Mouse (Mus musculus) left cerebral cortex, postnatal 10 days (tissue): ENCODE measurements around the gene Rbm20. TPM values are rescaled to one million over a fixed set of nuclear protein-coding genes. Genes with fewer than 3 reads are reported as not detected.
"Not testable (repeated sequence)": the region's sequence is repeated elsewhere in the genome, so short reads cannot be mapped to it uniquely, and the experiment has no call there.

Source experiments
- DNase-seq, 2 experiments: peaks; one replicate each; pipeline ENCODE4 v3.0.0; 2021 to 2022; ENCODE audit warnings: low spot score in 2 of 2, mixed read lengths in 1 of 2; ENCODE audit errors: extremely low spot score in 1 of 2
- intact Hi-C: fragments of 180-260 bp; cut with DNase I; formaldehyde crosslinking; loops from one replicate; pipeline ENCODE4 v1.15.1; 2025
- total RNA-seq, 2 experiments: library from RNA; stranded (reverse); gene quantifications; 2 replicates each; pipeline ENCODE4 v1.2.3; 2021

The Rbm20 gene
- total RNA-seq, 2 experiments from 2014 or later, result 1.9 to 2.4 TPM

- DNase-seq, result no peak
- intact Hi-C loops, result no loop called here
These were observed 120.7 kb downstream of the Rbm20 start for GRCm38 (mm10) chr19:53797770-53798169.

DNA sequence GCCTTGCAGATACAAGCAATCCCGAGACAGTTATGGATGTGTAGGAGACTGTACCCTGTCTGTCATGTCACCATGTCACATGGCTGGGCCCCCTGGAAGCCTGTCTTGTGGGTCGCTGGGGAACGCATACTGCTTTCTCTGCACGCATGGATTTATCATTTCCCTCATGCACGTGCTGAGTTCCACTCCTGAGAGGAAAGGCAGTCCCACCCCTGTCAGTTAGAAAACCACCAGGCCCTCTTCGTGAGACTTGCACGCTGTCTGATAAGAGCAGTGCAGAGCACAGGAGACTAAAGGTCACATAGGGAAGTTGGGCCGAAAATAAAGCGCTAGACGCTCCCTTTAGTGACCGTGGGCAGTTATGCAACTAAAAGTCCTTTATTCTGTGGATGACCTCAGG lies 122.8 kb downstream of the Rbm20 start:
- no peak for DNase-seq
- intact Hi-C loops, result no loop called here

DNA sequence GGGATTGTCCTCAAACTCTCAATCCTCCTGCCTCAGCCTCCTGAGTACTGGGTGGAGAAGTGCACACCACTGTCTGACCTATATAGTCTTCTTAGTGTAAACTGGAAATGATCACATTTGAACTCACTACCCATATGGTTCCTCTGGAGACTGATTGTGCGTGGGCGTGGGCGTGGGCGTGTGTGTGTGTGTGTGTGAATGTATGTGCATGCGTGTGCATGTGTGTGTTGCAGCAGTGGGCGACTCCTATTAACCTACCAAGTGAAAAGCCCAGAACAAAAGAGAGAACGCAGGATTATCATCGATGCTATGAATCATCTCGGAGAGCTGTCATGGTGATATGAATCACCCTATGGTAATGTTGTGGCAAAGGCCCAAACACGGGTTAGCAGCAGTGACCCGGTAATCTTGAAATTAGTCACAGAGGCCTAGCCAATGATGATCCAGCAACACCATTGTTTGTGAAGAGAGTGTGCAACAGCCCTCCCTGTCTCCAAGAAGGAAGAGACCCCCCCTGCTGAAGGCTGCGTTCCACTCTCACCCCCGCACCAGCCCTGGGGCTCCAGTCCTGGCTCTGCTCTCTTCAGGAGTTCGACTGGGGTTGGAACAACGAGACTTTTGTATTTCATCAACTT lies 123.4 kb downstream of the Rbm20 start:
- intact Hi-C loops, result no loop called here
- DNase-seq, result no peak

DNA sequence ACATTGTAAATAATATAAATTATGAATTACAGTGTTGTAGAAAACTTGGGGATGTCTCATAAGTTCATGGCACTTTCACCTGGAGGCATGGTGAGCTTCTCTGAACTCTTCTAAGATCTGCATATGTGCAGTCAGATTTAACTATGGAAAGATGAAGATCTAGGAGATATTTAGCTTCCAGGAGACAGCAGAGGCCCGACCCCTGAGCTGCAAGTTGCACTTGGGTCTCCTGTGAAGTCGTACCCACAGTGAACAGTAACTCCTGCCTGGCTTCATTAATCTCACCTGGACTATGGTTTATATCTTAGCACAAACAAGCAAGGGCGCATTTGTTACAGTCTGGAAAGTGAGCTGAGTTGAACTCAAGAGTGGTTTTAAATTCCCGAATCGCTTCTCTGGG lies 124.3 kb downstream of the Rbm20 start:
- intact Hi-C loops, result no loop called here
- DNase-seq, result no peak

GRCm38 (mm10) chr19:53801789-53802683 lies 124.9 kb downstream of the Rbm20 start:
- no peak for DNase-seq
- intact Hi-C loops, result no loop called here

DNA sequence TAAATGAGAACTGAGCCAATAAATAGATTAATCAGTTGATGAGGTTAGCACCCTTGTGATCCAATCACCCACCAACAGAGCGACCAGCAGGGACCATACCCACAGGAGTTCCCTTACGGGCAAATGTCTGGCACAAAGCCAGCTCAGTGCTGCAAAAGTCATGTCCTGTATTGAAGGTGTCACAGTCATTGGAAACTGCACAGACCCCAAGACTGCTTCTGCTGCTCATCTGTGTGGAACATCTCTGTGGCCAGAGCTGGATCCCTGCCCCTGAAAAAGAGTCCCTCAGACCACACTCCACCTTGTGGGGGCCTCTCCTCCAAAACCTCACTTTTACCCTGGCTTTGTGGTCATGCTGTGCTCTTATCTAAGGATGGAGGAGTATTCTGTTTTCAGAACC lies 126.8 kb downstream of the Rbm20 start:
- no peak for DNase-seq
- intact Hi-C loops, result no loop called here

DNA sequence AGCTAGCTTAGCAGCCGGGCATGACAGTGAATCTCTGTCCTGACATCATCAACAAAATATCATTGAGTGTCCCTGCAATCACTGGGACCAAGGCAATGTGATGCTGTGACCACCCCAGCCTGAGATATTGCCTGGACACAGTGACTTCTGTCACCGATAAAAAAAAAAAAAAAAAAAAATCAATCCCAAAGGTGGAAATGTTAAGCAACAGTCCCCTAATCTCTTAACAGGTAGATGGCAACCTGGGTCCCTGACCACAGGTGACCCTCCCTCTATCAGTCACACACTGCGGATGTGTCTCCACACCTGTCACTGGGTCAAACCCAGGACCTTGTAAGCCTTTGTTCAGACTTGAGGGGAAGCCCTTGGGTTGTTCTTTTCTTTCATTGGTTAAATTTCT lies 128.0 kb downstream of the Rbm20 start:
- no peak for DNase-seq
- intact Hi-C loops, result no loop called here

GRCm38 (mm10) chr19:53806126-53806525 lies 129.0 kb downstream of the Rbm20 start:
- intact Hi-C loops, result no loop called here
- DNase-seq, result no peak

- DNase-seq, intact Hi-C loops: not testable (repeated sequence)
These were observed 129.6 kb downstream of the Rbm20 start for GRCm38 (mm10) chr19:53806526-53807275.

GRCm38 (mm10) chr19:53807276-53807801 lies 130.2 kb downstream of the Rbm20 start:
- intact Hi-C loops, result no loop called here
- no peak for DNase-seq

DNA sequence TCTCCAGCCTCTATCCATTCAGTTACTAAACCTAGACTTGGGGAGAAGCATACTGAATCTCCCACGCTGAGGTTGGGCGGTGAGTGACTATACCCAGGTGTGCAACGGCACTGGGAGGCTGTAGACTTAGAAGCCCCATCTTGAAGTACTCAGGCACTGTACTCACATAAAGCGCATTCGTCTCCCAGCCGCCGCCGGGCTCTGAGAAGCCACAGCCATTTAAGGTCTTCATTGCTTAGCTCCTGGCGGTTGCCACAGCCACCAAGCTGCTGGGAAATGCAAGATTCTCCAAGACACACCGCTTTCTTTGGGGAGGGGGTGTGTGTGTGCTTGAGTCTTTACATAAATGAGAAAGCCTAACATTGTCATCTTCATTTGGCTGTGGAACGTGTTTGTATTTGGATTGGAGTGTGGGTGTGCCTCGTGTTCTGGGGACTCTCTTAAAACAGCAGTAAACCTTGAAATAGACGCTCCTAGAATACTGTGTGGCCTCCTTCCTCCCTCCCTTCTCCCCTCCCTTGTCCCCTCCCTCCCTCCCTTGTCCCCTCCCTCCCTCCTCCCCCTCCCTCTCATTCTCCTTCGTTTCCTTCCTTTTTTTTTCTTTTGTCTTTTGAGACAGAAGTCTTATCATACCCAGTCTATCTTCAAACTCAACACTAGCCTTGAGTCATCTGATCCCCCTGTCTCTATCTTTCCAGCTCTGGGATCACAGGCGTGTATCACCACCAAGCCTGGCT lies 131.1 kb downstream of the Rbm20 start:
- intact Hi-C loops, result no loop called here

GRCm38 (mm10) chr19:53809185-53809861 lies 132.2 kb downstream of the Rbm20 start:
- peak in 1 of 2 experiments; percentile 39 for DNase-seq
- intact Hi-C loops, result no loop called here

More for the DNA sequence above, 131.1 kb downstream of the Rbm20 start:
- DNase-seq, result peak in 1 of 2 experiments; percentile 45

- DNase-seq, result no peak
- intact Hi-C loops, result no loop called here
These were observed 132.9 kb downstream of the Rbm20 start for GRCm38 (mm10) chr19:53810024-53810423.

- DNase-seq, result no peak
- intact Hi-C loops, result no loop called here
These were observed 133.5 kb downstream of the Rbm20 start for GRCm38 (mm10) chr19:53810584-53810983.

DNA sequence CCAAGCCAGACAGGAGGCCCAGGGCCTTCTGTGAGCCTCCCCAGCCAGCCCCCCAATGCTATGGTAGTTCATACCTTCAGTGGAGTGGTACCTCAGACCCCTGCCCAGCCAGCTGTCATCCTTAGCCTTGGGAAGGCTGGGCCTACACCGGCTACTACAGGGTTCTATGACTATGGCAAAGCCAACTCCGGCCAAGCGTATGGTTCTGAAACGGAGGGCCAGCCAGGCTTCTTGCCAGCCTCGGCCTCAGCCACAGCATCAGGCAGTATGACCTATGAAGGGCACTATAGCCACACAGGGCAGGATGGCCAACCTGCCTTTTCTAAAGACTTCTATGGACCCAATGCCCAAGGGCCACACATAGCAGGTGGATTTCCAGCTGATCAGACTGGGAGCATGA lies 136.5 kb downstream of the Rbm20 start:
- intact Hi-C loops, result no loop called here
- no peak for DNase-seq

GRCm38 (mm10) chr19:53815714-53816113 lies 138.6 kb downstream of the Rbm20 start:
- DNase-seq, result no peak
- intact Hi-C loops, result no loop called here

- intact Hi-C loops, result no loop called here
- DNase-seq, result no peak
These were observed 139.1 kb downstream of the Rbm20 start for GRCm38 (mm10) chr19:53816242-53816641.

DNA sequence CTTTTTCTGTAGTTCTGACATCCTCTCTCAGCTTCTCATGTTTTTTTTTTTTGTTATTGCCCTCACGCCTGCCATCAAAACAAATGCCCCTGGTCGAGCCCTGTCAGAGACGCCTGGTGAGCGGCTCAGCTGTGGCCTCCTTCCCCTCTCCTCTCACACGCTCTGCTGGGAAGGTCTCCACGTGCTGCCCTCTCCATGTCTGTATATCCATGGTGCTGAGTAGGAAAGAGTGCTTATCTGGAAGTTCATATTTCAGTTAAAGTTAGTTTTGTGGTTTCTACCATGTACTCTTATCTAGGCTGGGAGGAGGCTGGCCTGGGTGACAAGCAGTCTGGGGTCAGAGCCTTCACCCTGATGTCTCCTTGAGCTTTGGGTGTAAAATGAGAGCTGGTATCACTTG lies 142.2 kb downstream of the Rbm20 start:
- no peak for DNase-seq

More for the DNA sequence above, 142.2 kb downstream of the Rbm20 start:
- intact Hi-C loops, result no loop called here
